Mouse (Mus musculus): Measurements from ENCODE around the gene Sestd1.

Sestd1 gene

GRCm38 (mm10) chr2:77171444-77172240 lies 108.8 kb downstream of the Sestd1 start:
- DNase-seq = peak; percentile 55

- no peak for DNase-seq
Observed at GRCm38 (mm10) chr2:77170633-77171105, 109.7 kb downstream of the Sestd1 start, which contains the start of gene Ccdc141. Gene Ccdc141 (minus strand): TSS chr2:77170636.

GRCm38 (mm10) chr2:77169916-77170632 lies 110.3 kb downstream of the Sestd1 start:
- DNase-seq = peak; percentile 56

- no peak for DNase-seq
Observed at GRCm38 (mm10) chr2:77169218-77169617, 111.2 kb downstream of the Sestd1 start.

GRCm38 (mm10) chr2:77168781-77169180 lies 111.6 kb downstream of the Sestd1 start:
- DNase-seq = no peak

- DNase-seq = no peak
Observed at GRCm38 (mm10) chr2:77168081-77168685, 112.2 kb downstream of the Sestd1 start.

- DNase-seq = no peak
Observed at GRCm38 (mm10) chr2:77166366-77166765, 114.0 kb downstream of the Sestd1 start.

GRCm38 (mm10) chr2:77164662-77165061 lies 115.7 kb downstream of the Sestd1 start:
- no peak for DNase-seq

- no peak for DNase-seq
Observed at GRCm38 (mm10) chr2:77163381-77163780, 117.0 kb downstream of the Sestd1 start.

GRCm38 (mm10) chr2:77162135-77162534 lies 118.3 kb downstream of the Sestd1 start:
- no peak for DNase-seq

- no peak for DNase-seq
Observed at GRCm38 (mm10) chr2:77157546-77157945, 122.8 kb downstream of the Sestd1 start.

GRCm38 (mm10) chr2:77154080-77154479 lies 126.3 kb downstream of the Sestd1 start:
- DNase-seq = no peak

GRCm38 (mm10) chr2:77151255-77151654 lies 129.1 kb downstream of the Sestd1 start:
- no peak for DNase-seq

GRCm38 (mm10) chr2:77149576-77149975 lies 130.8 kb downstream of the Sestd1 start:
- no peak for DNase-seq

- DNase-seq = no peak
Observed at GRCm38 (mm10) chr2:77148215-77148614, 132.2 kb downstream of the Sestd1 start.

GRCm38 (mm10) chr2:77146968-77147367 lies 133.4 kb downstream of the Sestd1 start:
- DNase-seq = no peak

- no peak for DNase-seq
Observed at GRCm38 (mm10) chr2:77146291-77146690, 134.1 kb downstream of the Sestd1 start.

GRCm38 (mm10) chr2:77143536-77143935 lies 136.9 kb downstream of the Sestd1 start:
- DNase-seq = no peak

- no peak for DNase-seq
Observed at GRCm38 (mm10) chr2:77138879-77139278, 141.5 kb downstream of the Sestd1 start.

GRCm38 (mm10) chr2:77134906-77135305 lies 145.5 kb downstream of the Sestd1 start:
- no peak for DNase-seq

- no peak for DNase-seq
Observed at GRCm38 (mm10) chr2:77133407-77133806, 147.0 kb downstream of the Sestd1 start.

Data from lung, postnatal 14 days (tissue).